Mouse (Mus musculus) gastrocnemius, postnatal 36 days (tissue): Measurements from ENCODE around the gene Gm45234. TPM values are rescaled to one million over a fixed set of nuclear protein-coding genes. Genes with fewer than 3 reads are reported as not detected.
"Not testable (repeated sequence)": the region's sequence is repeated elsewhere in the genome, so short reads cannot be mapped to it uniquely, and the experiment has no call there.

Experiments
- DNase-seq, 2 experiments: peaks; one replicate each; pipeline ENCODE4 v3.0.0; 2022
- intact Hi-C: fragments of 180-260 bp; cut with DNase I; formaldehyde crosslinking; loops from one replicate; pipeline ENCODE4 v1.15.1; 2025
- long read RNA-seq, 2 experiments: library from polyadenylated mRNA; stranded (forward); transcript quantifications; one replicate each; pipeline ENCODE4 v2.0.0; 2021
- total RNA-seq, 2 experiments: library from RNA; stranded (reverse); gene quantifications; 2 replicates each; pipeline ENCODE4 v1.2.3; 2021

Gm45234 gene
- total RNA-seq, result under 1 TPM in 1 of 2 experiments, not detected in 1; 0.08 TPM
- long read RNA-seq, experiment 1, result 0 reads
- long read RNA-seq, experiment 2, partial matches to known transcripts, result 0 of 1 reads
- long read RNA-seq, experiment 2, other reads (novel, unspliced or antisense), result 1 of 1 reads

GRCm38 (mm10) chr6:124755831-124756595 lies at the start of gene Gm45234, which contains the start of gene Atn1:
Gm45234 (minus strand) TSS chr6:124756021.
Atn1 (minus strand) TSS chr6:124756524.
- peak; percentile 60 to 64 for DNase-seq
- intact Hi-C loops, result loop anchor here (5.0 kb wide), 3 partner anchors 44 to 184 kb away; partner anchors contain the start of genes C1rb, Emg1, Lpcat3 and Phb2

DNA sequence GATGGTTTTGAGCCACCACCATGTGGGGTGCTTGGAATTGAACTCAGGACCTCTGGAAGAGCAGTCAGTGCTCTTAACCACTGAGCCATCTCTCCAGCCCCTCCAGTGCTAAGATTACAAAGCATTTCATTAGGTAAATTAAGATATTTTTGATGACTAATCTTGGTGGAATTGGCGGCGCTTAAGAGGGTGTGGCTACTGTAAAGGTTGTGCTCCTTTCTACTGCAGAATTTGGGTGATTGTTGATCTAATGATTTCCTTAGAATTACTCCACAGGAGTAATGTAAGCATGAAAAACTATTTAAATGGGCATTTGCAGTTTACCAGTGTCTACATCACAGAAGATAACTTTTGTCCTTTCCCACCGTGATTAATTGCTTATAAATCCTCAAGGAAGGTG lies 48.5 kb upstream of the Gm45234 start:
- intact Hi-C loops, result no loop called here
- no peak for DNase-seq

DNA sequence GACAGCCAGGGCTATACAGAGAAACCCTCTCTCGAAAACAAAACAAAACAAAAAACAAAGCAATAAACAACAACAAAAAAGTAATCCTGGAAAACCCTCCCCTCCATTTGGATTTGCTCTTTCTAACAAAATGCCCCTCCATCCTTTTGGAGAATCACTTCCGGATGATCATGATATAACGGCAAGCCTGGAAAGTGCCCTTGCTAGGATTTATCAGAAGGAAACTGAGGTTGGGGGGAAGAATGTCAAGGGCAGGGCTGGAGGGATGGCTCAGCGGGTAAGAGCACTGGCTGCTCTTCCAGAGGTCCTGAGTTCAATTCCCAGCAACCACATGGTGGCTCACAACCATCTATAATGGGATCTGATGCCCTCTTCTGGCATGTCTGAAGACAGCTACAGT lies 47.9 kb upstream of the Gm45234 start:
- intact Hi-C loops, DNase-seq: not testable (repeated sequence)

- DNase-seq, result no peak
- intact Hi-C loops, result no loop called here
Measured at GRCm38 (mm10) chr6:124803061-124803460, 47.2 kb upstream of the Gm45234 start.

- intact Hi-C loops, DNase-seq: not testable (repeated sequence)
Measured at GRCm38 (mm10) chr6:124802400-124802799, 46.6 kb upstream of the Gm45234 start.

GRCm38 (mm10) chr6:124796200-124796599 lies 40.4 kb upstream of the Gm45234 start:
- intact Hi-C loops, result no loop called here
- no peak for DNase-seq

DNA sequence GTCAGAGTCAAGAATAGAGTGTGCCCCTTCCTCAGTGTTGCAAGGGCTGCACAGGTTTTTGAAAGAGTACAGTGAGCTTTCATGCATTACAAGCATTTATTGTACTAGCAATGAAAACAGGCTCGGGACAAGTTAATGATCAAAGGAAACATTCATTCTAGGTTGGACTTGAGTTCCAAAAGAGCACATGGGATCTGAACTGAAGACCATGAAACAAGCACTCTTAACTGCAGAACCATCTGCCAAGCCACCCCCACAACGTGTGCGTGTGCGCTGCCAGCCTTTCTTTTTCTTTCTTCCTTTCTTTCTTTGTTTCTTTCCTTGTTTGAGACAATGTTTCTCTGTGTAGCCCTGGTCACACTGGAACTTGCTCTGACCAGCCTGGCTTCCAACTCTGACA lies 40.0 kb upstream of the Gm45234 start:
- intact Hi-C loops, result no loop called here
- DNase-seq, result no peak

GRCm38 (mm10) chr6:124791911-124792310 lies 36.1 kb upstream of the Gm45234 start:
- DNase-seq, result no peak
- intact Hi-C loops, result no loop called here

DNA sequence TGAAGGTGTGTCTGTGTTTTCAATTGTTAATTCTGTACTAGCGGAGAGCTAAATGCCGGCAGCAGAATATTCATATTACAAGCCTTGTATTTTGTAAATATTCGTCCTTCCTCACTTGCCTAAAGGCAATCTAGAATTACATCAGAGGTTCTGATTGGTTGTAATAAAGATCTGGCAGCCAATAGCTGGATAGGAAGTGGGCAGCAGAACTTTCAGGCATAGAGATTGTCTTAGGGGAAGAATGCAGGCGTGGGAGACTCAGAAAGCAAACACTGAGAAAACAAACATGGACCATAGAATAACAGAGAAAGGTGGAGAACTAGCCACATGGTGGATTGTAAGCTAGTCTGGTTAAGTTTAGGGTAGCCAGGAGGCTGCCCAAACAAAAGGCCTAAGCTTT lies 34.3 kb upstream of the Gm45234 start:
- intact Hi-C loops, result no loop called here
- no peak for DNase-seq

DNA sequence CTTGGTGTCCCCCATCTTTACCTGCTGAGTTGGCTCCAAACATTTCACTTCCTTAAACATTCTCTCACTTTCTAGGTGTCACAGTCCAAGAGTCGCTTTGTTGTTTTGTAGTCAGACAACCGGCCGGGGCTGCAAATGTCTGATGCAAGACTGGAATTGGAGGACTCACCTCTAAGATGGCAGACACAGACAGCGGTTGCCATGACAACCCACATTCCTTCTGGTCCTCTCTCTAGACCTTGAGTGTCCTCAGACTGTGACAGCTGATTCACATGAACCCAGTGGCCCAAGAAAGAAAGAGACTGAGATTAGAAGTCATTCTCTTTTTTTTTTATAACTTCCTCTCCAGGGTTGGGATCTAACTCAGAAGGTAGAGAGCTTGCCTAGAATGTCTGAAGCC lies 33.7 kb upstream of the Gm45234 start:
- DNase-seq, result no peak
- intact Hi-C loops, result no loop called here

DNA sequence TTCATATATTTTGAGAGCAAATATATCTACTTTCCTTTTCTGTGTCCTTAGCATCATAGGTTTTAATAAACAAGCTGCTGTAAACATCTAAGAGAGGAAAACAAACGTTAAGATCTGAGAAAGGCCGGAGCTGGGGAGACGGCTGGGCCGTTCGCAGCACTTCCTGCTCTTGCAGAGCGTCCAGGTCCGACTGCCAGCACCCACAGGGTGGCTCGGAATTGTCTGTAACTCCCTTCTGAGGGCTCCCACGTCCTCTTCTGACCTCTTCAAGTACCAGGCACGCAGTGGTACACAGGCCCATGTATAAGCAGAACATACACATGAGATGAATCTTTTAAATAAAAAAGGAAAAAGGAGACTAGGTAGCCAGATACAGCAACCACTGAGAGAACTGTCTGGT lies 31.9 kb upstream of the Gm45234 start:
- intact Hi-C loops, result no loop called here
- DNase-seq, result no peak

GRCm38 (mm10) chr6:124786756-124787420 lies 31.1 kb upstream of the Gm45234 start:
- intact Hi-C loops, result no loop called here
- DNase-seq, result no peak

DNA sequence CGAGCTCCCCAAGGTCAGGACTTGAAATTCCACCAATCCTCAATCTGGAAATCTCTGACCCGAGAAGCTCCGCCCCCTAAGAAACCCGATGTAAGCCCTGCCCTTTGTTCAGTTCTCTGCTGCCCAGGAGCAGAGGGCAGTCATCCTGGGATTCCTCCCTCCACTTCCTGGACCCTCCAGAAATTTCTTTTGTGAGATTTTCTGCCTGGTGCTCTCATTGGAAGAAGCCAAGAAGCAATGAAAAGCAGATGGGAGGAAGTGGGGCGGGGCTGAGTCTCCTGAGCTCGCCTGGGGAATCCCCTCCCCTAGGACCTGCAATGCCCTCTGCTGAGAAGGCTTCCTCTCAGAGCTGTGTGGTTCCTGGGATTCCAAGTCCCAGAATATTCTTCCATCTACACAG lies 26.6 kb upstream of the Gm45234 start:
- intact Hi-C loops, result no loop called here
- DNase-seq, result no peak

DNA sequence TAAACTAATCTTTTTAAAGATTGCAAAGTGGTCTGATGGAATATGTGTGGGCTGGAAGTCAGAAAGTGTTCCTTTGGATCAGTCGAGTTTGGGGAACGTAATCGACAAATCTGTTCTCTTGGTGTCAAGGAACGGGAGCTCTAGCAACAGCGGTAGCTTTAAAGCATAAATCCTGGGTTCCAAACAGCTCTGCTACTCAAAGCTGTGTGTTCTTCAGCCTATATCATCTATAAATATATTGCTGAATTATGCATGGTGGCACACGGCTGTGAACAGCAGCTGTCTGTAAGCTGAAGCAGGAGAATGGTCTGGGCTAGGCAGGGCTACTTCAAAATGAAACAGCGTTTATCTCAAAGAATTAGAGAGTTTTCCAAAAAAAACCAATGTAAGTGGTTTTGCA lies 25.1 kb upstream of the Gm45234 start:
- DNase-seq, result no peak
- intact Hi-C loops, result no loop called here

DNA sequence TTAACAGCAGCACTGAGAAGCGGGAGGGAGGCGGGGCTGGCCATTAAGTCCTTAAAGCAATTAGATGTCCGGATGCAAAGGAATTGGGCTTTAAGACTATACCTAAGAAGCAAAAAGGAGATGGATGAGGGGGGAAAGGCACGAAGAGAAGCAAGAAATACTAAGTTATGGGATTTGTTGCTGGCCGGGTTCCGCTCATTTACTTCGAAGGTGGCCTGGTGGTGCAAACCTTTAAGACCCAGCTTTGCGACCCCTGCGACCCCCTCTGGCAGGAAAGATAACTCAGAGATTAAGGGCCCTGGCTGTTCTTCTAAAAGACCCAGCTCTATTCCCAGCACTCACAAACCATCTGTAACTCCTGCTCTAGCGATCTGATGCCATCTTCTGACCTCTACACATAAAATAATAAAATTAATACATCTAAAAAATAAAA lies 24.2 kb upstream of the Gm45234 start:
- intact Hi-C loops, result no loop called here
- no peak for DNase-seq

- DNase-seq, result no peak
- intact Hi-C loops, result no loop called here
Measured at GRCm38 (mm10) chr6:124779222-124779983, 23.6 kb upstream of the Gm45234 start, which contains the start of gene Lrrc23. Lrrc23 (minus strand) TSS chr6:124779727.

DNA sequence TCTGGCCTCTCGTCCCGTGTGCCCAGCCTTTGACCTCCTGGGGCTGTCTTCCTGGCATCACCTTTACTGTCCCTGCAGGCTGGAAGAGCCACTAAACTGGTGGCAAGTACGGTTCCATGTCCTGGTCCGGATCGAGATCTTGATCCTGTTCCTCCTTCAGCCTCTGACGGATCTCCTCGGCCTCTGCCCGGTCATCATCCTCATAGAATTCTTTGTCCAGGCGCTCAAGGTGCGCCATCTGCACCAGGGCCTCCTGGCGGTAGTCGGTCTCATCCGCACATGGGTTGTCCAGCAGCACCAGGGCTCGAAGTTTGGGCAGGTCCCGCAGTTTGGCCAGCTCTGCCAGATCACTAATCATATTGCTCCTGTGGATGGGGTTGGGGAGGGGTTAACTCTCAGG lies 14.7 kb upstream of the Gm45234 start:
- no peak for DNase-seq
- intact Hi-C loops, result no loop called here

GRCm38 (mm10) chr6:124770013-124770412 lies 14.2 kb upstream of the Gm45234 start:
- DNase-seq, result no peak
- intact Hi-C loops, result no loop called here

DNA sequence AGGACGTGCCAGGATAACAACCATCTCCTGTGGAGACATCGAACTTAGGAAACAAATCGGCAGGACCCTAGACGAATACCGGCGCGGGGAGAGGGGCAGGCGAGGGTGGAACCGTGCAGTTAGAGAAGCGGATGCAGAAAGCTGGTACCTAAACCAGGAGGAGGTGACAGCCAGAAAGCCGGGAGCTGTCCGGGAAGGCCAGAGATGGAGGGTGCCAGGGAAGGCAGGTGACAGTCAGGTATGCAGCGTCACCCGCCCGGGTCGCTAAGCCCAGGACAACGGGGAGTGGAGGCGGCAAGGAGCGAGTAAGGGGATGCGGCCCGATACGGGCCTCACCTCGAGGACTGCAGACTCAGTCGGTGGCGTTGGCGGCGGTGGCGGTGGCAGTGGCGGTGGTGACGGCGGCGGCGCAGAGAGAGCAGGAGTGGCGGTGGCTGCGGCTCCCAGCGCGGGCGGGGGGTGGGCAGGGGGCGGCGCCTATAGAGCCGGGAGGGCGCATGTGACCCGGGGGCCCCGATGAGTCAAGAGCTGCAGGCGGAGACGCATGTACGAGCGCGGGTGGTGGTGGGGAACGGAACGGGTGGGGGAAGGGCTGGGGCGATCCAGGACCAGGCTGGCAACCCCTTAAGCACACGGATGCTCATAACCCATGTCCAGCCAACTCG lies 13.4 kb upstream of the Gm45234 start, which contains the start of gene Eno2:
Gene Eno2, minus strand, starts transcription at position 573 of the 665 bp plus-strand sequence.
- DNase-seq, result no peak
- intact Hi-C loops, result loop anchor here (10.0 kb wide), 1 partner anchor 264 kb away; no protein-coding TSS in a partner anchor

GRCm38 (mm10) chr6:124768704-124769044 lies 12.9 kb upstream of the Gm45234 start:
- DNase-seq, result no peak
- intact Hi-C loops, result loop anchor here (10.0 kb wide), 1 partner anchor 264 kb away; no protein-coding TSS in a partner anchor
